Mouse (Mus musculus): Measurements from ENCODE around the gene Smc6. TPM values are rescaled to one million over a fixed set of nuclear protein-coding genes. Genes with fewer than 3 reads are reported as not detected.

Smc6 gene
- polyA plus RNA-seq, 1 experiment = 50.5 TPM

- no peak for DNase-seq (ENCODE audit: low read depth)
- TF ChIP-seq POLR2A (IDR thresholded peaks at IDR 0.05; ENCODE audit: borderline replicate concordance, extremely low read depth, insufficient read depth, insufficient read length, poor library complexity, severe bottlenecking) = no peak
- TF ChIP-seq CTCF (IDR thresholded peaks at IDR 0.05; ENCODE audit: borderline replicate concordance, extremely low read depth, insufficient read depth, insufficient read length) = no peak
These were observed 82.7 kb downstream of the Smc6 start for GRCm38 (mm10) chr12:11348423-11348822.

GRCm38 (mm10) chr12:11349870-11350269 is 84.2 kb downstream of the Smc6 start:
- no peak for TF ChIP-seq CTCF (IDR thresholded peaks at IDR 0.05; ENCODE audit: borderline replicate concordance, extremely low read depth, insufficient read depth, insufficient read length)
- no peak for TF ChIP-seq POLR2A (IDR thresholded peaks at IDR 0.05; ENCODE audit: borderline replicate concordance, extremely low read depth, insufficient read depth, insufficient read length, poor library complexity, severe bottlenecking)
- no peak for DNase-seq (ENCODE audit: low read depth)

- TF ChIP-seq CTCF (IDR thresholded peaks at IDR 0.05; ENCODE audit: borderline replicate concordance, extremely low read depth, insufficient read depth, insufficient read length) = peak; percentile 78; the same call in 1 of the 2 replicates
- TF ChIP-seq POLR2A (IDR thresholded peaks at IDR 0.05; ENCODE audit: borderline replicate concordance, extremely low read depth, insufficient read depth, insufficient read length, poor library complexity, severe bottlenecking) = no peak
- DNase-seq (ENCODE audit: low read depth) = peak; percentile 88
These were observed 85.2 kb downstream of the Smc6 start for GRCm38 (mm10) chr12:11350895-11351294.

GRCm38 (mm10) chr12:11362435-11362834 is 96.7 kb downstream of the Smc6 start:
- TF ChIP-seq POLR2A (IDR thresholded peaks at IDR 0.05; ENCODE audit: borderline replicate concordance, extremely low read depth, insufficient read depth, insufficient read length, poor library complexity, severe bottlenecking) = no peak
- no peak for TF ChIP-seq CTCF (IDR thresholded peaks at IDR 0.05; ENCODE audit: borderline replicate concordance, extremely low read depth, insufficient read depth, insufficient read length)
- DNase-seq (ENCODE audit: low read depth) = peak; percentile 62

GRCm38 (mm10) chr12:11364870-11365269 is 99.2 kb downstream of the Smc6 start:
- TF ChIP-seq POLR2A (IDR thresholded peaks at IDR 0.05; ENCODE audit: borderline replicate concordance, extremely low read depth, insufficient read depth, insufficient read length, poor library complexity, severe bottlenecking) (no peak), CTCF (IDR thresholded peaks at IDR 0.05; ENCODE audit: borderline replicate concordance, extremely low read depth, insufficient read depth, insufficient read length) (no peak)
- no peak for DNase-seq (ENCODE audit: low read depth)

DNA sequence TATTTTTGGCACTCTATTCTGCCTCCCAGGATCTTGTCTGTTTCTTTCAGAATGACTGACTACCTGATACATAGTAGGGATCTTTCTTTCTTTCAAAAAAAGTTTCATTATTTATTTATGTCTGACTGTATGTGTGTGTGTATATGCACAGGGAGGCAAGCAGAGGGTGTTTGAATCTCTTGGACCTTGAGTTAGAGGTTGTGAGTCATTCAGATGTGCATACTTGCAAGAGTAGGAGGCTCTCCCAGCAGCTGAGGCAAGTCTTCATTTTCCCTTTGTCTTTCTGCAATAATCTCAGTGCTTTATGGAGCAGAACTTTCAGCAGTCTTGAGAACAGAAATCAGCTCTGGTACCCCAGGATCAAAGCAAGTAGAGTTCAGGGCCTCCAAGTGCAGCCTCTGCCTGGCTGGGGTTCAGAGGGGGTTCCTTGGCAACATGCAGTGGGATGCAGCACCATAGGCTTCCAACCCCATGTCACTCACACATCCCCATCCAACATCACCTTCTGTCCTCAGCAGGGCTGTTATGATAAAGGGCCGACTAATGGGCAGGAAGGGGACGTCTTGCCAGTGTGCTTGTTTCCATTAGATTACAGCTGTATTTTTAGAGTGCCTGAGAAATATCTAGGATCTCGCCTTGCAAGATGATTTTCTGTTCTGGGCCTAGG is 101.5 kb downstream of the Smc6 start:
- no peak for TF ChIP-seq POLR2A (IDR thresholded peaks at IDR 0.05; ENCODE audit: borderline replicate concordance, extremely low read depth, insufficient read depth, insufficient read length, poor library complexity, severe bottlenecking)
- no peak for TF ChIP-seq CTCF (IDR thresholded peaks at IDR 0.05; ENCODE audit: borderline replicate concordance, extremely low read depth, insufficient read depth, insufficient read length)
- DNase-seq (ENCODE audit: low read depth) = no peak

Other genes with a start within 250 kb of the Smc6 start
- gene Kcns3, start 114.8 kb upstream of the Smc6 start, polyA plus RNA-seq (2012; rRNA removed) = 0.40 and 0.55 TPM in 2 replicates
- not detected in 2 replicates for gene Msgn1, start 56.9 kb upstream of the Smc6 start, polyA plus RNA-seq (2012; rRNA removed)
- 2.1 and 2.3 TPM in 2 replicates for gene Gen1, start 85 bp upstream of the Smc6 start, polyA plus RNA-seq (2012; rRNA removed)
- gene Vsnl1, start 170.7 kb downstream of the Smc6 start, polyA plus RNA-seq (2012; rRNA removed) = 17.8 and 36.7 TPM in 2 replicates
- 0.11 and 0.14 TPM in 2 replicates for gene Rad51ap2, start 190.2 kb downstream of the Smc6 start, polyA plus RNA-seq (2012; rRNA removed)

Measured in brain, embryonic 14.5 days (tissue).